Comparison of ENCODE assay signal across 8 mouse cellular contexts in the genomic region with DNA sequence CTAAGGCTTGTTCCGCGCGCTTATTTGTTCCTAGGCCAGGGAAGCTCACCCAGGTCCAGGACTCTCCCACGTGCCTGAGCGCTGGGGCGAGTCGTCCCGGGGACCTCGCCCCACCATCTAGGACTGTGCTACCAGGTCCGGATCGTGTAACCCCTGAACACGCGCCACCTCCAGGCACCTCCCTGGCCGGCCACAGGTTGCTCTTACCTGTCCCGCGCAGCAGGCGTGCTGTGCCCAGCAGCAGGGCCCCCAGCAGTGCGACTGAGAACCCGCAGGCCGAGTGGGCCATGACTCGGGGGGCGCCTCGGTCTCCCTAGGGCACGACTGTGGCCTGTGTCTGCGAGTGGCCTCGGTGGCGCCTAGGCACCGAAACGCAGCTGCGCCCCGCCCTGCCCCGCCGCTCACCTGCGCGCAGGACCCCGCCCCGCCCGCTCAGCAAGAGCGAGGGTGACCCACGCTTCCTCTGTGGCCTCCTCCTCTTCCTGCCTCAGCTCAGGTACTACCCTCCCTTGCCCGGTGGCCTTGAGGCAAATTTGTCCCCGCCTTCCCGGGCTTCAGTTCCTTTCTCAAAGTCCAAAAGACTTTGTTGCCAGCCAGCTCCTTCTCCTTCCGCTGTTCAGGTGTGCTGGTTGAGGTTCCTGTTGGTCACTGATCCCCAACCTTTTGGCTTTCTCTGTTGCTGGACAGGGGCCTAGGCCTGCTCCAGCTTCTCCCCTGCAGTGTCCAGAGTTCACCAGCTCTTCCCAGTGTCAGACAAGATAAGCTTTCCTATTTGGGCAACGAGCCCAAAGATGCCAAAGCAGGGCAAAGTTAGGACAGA. TPM values are rescaled to one million over a fixed set of nuclear protein-coding genes. Genes with fewer than 3 reads are reported as not detected.
A peak's percentile ranks its signal among the peaks of the same experiment; 100 is the strongest.
DNase-seq lines count a peak whose midpoint lies in the region; ATAC-seq and TF ChIP-seq lines count a peak whose summit lies in the region.

A gene (minus strand): TSS at position 418 of the 820 bp plus-strand sequence.

- no peak for ATAC-seq in embryonic facial prominence, embryonic 11.5 days (replicated peaks; ENCODE audit: insufficient number of reproducible peaks, low FRiP score, low TSS enrichment, low read depth)
- ATAC-seq in liver, postnatal 0 days, result peak; percentile 66
- peak; percentile 91 for ATAC-seq in stomach, embryonic 15.5 days (ENCODE audit: insufficient read depth, low FRiP score, low read depth)

- H3K9me3 ChIP-seq in embryonic facial prominence, embryonic 11.5 days (replicated peaks; ENCODE audit: control insufficient read depth, low read length), result no peaks in the 10 kb centered on the region
- H3K9me3 ChIP-seq in liver, postnatal 0 days (ENCODE audit: low read length), result no peaks in the 10 kb centered on the region
- H3K9me3 ChIP-seq in stomach, embryonic 15.5 days, result no peaks in the 10 kb centered on the region

- H3K4me2 ChIP-seq in embryonic facial prominence, embryonic 11.5 days (ENCODE audit: low read depth, low read length), result peak within 1 kb of the TSS; percentile 68
- peak within 1 kb of the TSS; percentile 61 for H3K4me2 ChIP-seq in liver, postnatal 0 days (ENCODE audit: low read depth, low read length)
- peak within 1 kb of the TSS; percentile 43 for H3K4me2 ChIP-seq in stomach, embryonic 15.5 days

- H3K4me1 ChIP-seq in embryonic facial prominence, embryonic 11.5 days (ENCODE audit: control insufficient read depth, insufficient read depth, low read length), result peaks cover 4% of the 10 kb centered on the region; the same call in 1 of the 2 replicates
- peaks cover 5% of the 10 kb centered on the region for H3K4me1 ChIP-seq in liver, postnatal 0 days (ENCODE audit: insufficient read depth)
- H3K4me1 ChIP-seq in stomach, embryonic 15.5 days, result no peaks in the 10 kb centered on the region

- no peak for TF ChIP-seq CTCF in liver, postnatal 0 days (IDR thresholded peaks at IDR 0.05; ENCODE audit: low read depth)

- TF ChIP-seq EP300 in liver, postnatal 0 days (IDR thresholded peaks at IDR 0.05; ENCODE audit: low read depth), result no peak

- peaks cover 14% of the 10 kb centered on the region for H3K27me3 ChIP-seq in embryonic facial prominence, embryonic 11.5 days (ENCODE audit: control insufficient read depth, insufficient read depth, low read length)
- H3K27me3 ChIP-seq in liver, postnatal 0 days (ENCODE audit: insufficient read depth, low read length), result no peaks in the 10 kb centered on the region
- no peaks in the 10 kb centered on the region for H3K27me3 ChIP-seq in stomach, embryonic 15.5 days (replicated peaks)

- peak within 1 kb of the TSS; percentile 55 for H3K9ac ChIP-seq in embryonic facial prominence, embryonic 11.5 days (replicated peaks; ENCODE audit: low read length)
- peak within 1 kb of the TSS; percentile 38 for H3K9ac ChIP-seq in liver, postnatal 0 days (replicated peaks)
- H3K9ac ChIP-seq in stomach, embryonic 15.5 days, result peak within 1 kb of the TSS; percentile 21; the same call in 1 of the 2 replicates

- peak within 1 kb of the TSS; percentile 37 for H3K4me3 ChIP-seq in embryonic facial prominence, embryonic 11.5 days (ENCODE audit: low read depth, low read length)
- peak within 1 kb of the TSS; percentile 32 for H3K4me3 ChIP-seq in liver, postnatal 0 days (ENCODE audit: low read depth, low read length)
- H3K4me3 ChIP-seq in stomach, embryonic 15.5 days (replicated peaks), result peak within 1 kb of the TSS; percentile 45

- no peak within 1 kb of the TSS for H3K27ac ChIP-seq in embryonic facial prominence, embryonic 11.5 days (replicated peaks; ENCODE audit: low read depth, low read length)
- H3K27ac ChIP-seq in liver, postnatal 0 days (ENCODE audit: low read depth), result no peak within 1 kb of the TSS
- H3K27ac ChIP-seq in stomach, embryonic 15.5 days, result peak within 1 kb of the TSS; percentile 49

- peak; percentile 14 for DNase-seq in ES-CJ7 (ENCODE audit: low read depth, low spot score)
- DNase-seq in embryonic facial prominence, embryonic 11.5 days (ENCODE audit: low spot score), result no peak
- DNase-seq in kidney, adult 11 months, result peak; percentile 88
- DNase-seq in liver, postnatal 0 days, result peak; percentile 28
- DNase-seq in adrenal gland, postnatal 10 days, result no peak
- no peak for DNase-seq in cerebellum, postnatal 14 days
- no peak for DNase-seq in layer of hippocampus, adult 9-10 months (ENCODE audit: low spot score)

- H3K36me3 ChIP-seq in embryonic facial prominence, embryonic 11.5 days (replicated peaks; ENCODE audit: control insufficient read depth, insufficient read depth, low read depth, low read length), result no peaks in the 10 kb centered on the region
- H3K36me3 ChIP-seq in liver, postnatal 0 days (replicated peaks; ENCODE audit: insufficient read depth, low read length), result no peaks in the 10 kb centered on the region
- H3K36me3 ChIP-seq in stomach, embryonic 15.5 days, result no peaks in the 10 kb centered on the region

- 5% methylated on average over 45 of the region's 45 CpGs for WGBS in embryonic facial prominence, embryonic 11.5 days
- 18% methylated on average over 39 of the region's 45 CpGs for WGBS in liver, postnatal 0 days (ENCODE audit: insufficient replicate concordance)
- WGBS in stomach, embryonic 15.5 days, result 7% methylated on average over 44 of the region's 45 CpGs

RNA-seq across cellular contexts. Expression of the gene that starts here (rescaled TPM):
- 3.0 and 3.8 TPM in 2 replicates for polyA plus RNA-seq in embryonic facial prominence, embryonic 11.5 days (2014; fragmentation: Nextera tagmentation; extraction: Ambion mirVana)
- polyA plus RNA-seq in liver, postnatal 0 days (2015; fragmentation: Nextera tagmentation; extraction: Ambion mirVana), result 0.90 and 1.2 TPM in 2 replicates
- 13.5 and 15.3 TPM in 2 replicates for polyA plus RNA-seq in stomach, embryonic 15.5 days (2015; fragmentation: Nextera tagmentation; extraction: Ambion mirVana)
- under 1 TPM; 0.48 to 0.99 TPM for total RNA-seq in adrenal gland, postnatal 10 days (2021)

Comparison
In these comparisons a context has a peak if more than half of its experiments do, and no peak if none do; other contexts are left out.
1. DNase-seq: peak in ES-CJ7 (single experiment), kidney, adult 11 months (single experiment) and liver, postnatal 0 days (single experiment); none in embryonic facial prominence, embryonic 11.5 days (single experiment), adrenal gland, postnatal 10 days (single experiment), cerebellum, postnatal 14 days (0 of 2) and layer of hippocampus, adult 9-10 months (single experiment).
2. Peak in every context shown above with its lines, with median percentiles within 50 percentile points of each other: H3K4me2 ChIP-seq, H3K4me3 ChIP-seq and H3K9ac ChIP-seq.